Mouse (Mus musculus) embryonic fibroblast, embryonic 13.5 days (primary cell): Measurements from ENCODE around the gene Zfp804b.

Experiments
- CTCF ChIP-seq: IDR thresholded peaks from 2 replicates; pipeline ENCODE4 v1.5.1; 2011; ENCODE audit warnings: mild to moderate bottlenecking, control low read depth, low read length, moderate library complexity, borderline replicate concordance; ENCODE audit not compliant: insufficient read depth
- POLR2A ChIP-seq: IDR thresholded peaks from 2 replicates; pipeline ENCODE4 v1.6.1; 2011; ENCODE audit warnings: low read depth, mild to moderate bottlenecking, control low read depth, low read length, moderate library complexity

DNA sequence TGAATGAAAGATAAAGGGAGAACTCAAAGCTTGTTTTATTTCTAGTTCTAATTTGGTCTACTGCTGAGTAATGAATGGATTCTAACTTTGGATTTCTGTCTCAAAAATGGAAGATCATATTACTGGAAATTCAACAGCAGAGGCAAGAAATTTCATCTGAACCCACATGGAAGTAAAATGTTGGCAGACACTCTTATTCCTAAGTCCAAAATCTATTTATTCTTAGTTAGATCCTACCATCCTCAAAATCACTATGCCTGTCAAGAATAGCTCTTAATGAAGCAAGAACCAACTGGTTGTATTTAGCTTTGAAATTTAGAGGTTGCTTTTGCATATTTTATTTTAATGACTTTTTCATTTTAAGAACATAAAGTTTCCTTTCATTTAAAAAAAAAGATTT is 473.6 kb downstream of the Zfp804b start:
- TF ChIP-seq CTCF (no peak), POLR2A (no peak)
